In genomic region chr1:121215843-121216242, GRCm38 (mm10) we compare ENCODE assay signal across 9 mouse cellular contexts.
DNase-seq lines count a peak whose midpoint lies in the region; ATAC-seq and TF ChIP-seq lines count a peak whose summit lies in the region.
"Had no signal": no experiment of that assay in that cellular context is flagged by ENCODE, and none has a peak within 500 bp of the region (broad histone marks: within the 10 kb centered on the region; RNA-seq: fewer than 3 reads in every experiment).

No protein-coding gene starts in this region.

- H3K27ac ChIP-seq in hindbrain, embryonic 14.5 days = no peak overlapping the region
- H3K27ac ChIP-seq in hindbrain, embryonic 13.5 days = no peak overlapping the region
- H3K27ac ChIP-seq in spleen, adult 2 months (ENCODE audit: insufficient read depth, low read length) = no peak overlapping the region
- H3K27ac ChIP-seq: midbrain, embryonic 13.5 days had no signal

- no peaks in the 10 kb centered on the region for H3K9me3 ChIP-seq in hindbrain, embryonic 14.5 days (ENCODE audit: control insufficient read depth, low read length)
- H3K9me3 ChIP-seq in hindbrain, embryonic 13.5 days = no peaks in the 10 kb centered on the region
- H3K9me3 ChIP-seq: midbrain, embryonic 13.5 days had no signal

- no peak overlapping the region for H3K4me3 ChIP-seq in hindbrain, embryonic 14.5 days (replicated peaks; ENCODE audit: low read length)
- H3K4me3 ChIP-seq in hindbrain, embryonic 13.5 days = no peak overlapping the region
- H3K4me3 ChIP-seq in spleen, adult 2 months (ENCODE audit: extremely low read depth, insufficient read depth, insufficient read length) = no peak overlapping the region
- H3K4me3 ChIP-seq: midbrain, embryonic 13.5 days had no signal

- H3K27me3 ChIP-seq in hindbrain, embryonic 14.5 days (ENCODE audit: control insufficient read depth, insufficient read depth, low read length) = no peaks in the 10 kb centered on the region
- H3K27me3 ChIP-seq in hindbrain, embryonic 13.5 days = no peaks in the 10 kb centered on the region
- H3K27me3 ChIP-seq in spleen, adult 2 months (ENCODE audit: control insufficient read depth, insufficient read depth, low read length) = no peaks in the 10 kb centered on the region
- no peaks in the 10 kb centered on the region for H3K27me3 ChIP-seq in splenic B cell, adult 2 months (ENCODE audit: control insufficient read depth, insufficient read depth, low read length, poor library complexity, severe bottlenecking)
- H3K27me3 ChIP-seq: midbrain, embryonic 13.5 days had no signal

- H3K36me3 ChIP-seq in hindbrain, embryonic 14.5 days (replicated peaks; ENCODE audit: control insufficient read depth, insufficient read depth) = no peaks in the 10 kb centered on the region
- no peaks in the 10 kb centered on the region for H3K36me3 ChIP-seq in hindbrain, embryonic 13.5 days
- no peaks in the 10 kb centered on the region for H3K36me3 ChIP-seq in spleen, adult 2 months (ENCODE audit: control insufficient read depth, insufficient read depth, low read length)
- H3K36me3 ChIP-seq in splenic B cell, adult 2 months (ENCODE audit: control insufficient read depth, insufficient read depth, low read length, poor library complexity, severe bottlenecking) = no peaks in the 10 kb centered on the region
- H3K36me3 ChIP-seq: midbrain, embryonic 13.5 days had no signal

- H3K4me2 ChIP-seq in hindbrain, embryonic 14.5 days (replicated peaks) = no peak overlapping the region
- no peak overlapping the region for H3K4me2 ChIP-seq in hindbrain, embryonic 13.5 days
- H3K4me2 ChIP-seq: midbrain, embryonic 13.5 days had no signal

- ATAC-seq in hindbrain, embryonic 14.5 days (ENCODE audit: low FRiP score) = no peak
- ATAC-seq in hindbrain, embryonic 13.5 days (ENCODE audit: low FRiP score) = no peak
- ATAC-seq: midbrain, embryonic 13.5 days had no signal

- no peaks in the 10 kb centered on the region for H3K4me1 ChIP-seq in hindbrain, embryonic 14.5 days (replicated peaks; ENCODE audit: control insufficient read depth, insufficient read depth, low read length)
- no peaks in the 10 kb centered on the region for H3K4me1 ChIP-seq in hindbrain, embryonic 13.5 days (replicated peaks)
- H3K4me1 ChIP-seq in spleen, adult 2 months (ENCODE audit: control insufficient read depth, insufficient read depth, insufficient read length) = no peaks in the 10 kb centered on the region
- H3K4me1 ChIP-seq: midbrain, embryonic 13.5 days had no signal

- peak; percentile 44 for DNase-seq in hindbrain, embryonic 14.5 days (ENCODE audit: low spot score)
- no peak for DNase-seq in spleen, adult 2 months (ENCODE audit: low read depth in 1 of 2, low spot score in 2 of 2)
- DNase-seq in spleen, adult 18-20 months = no peak
- peak; percentile 6 to 48 for DNase-seq in cerebellum, postnatal 25 days
- peak; percentile 1 for DNase-seq in splenic B cell, adult 2 months (ENCODE audit: low read depth, low spot score)
- no peak for DNase-seq in spleen, postnatal 4 days (ENCODE audit: low spot score in 2 of 2)
- DNase-seq in urinary bladder, postnatal 36 days (ENCODE audit: low spot score in 2 of 2) = no peak

- peak; percentile 31; the same call in 1 of the 2 replicates for TF ChIP-seq CTCF in spleen, adult 2 months (IDR thresholded peaks at IDR 0.05; ENCODE audit: extremely low read depth, insufficient read depth, insufficient read length, insufficient replicate concordance)

- WGBS in hindbrain, embryonic 14.5 days = 22% methylated on average over 2 of the region's 2 CpGs
- 24% methylated on average over 2 of the region's 2 CpGs for WGBS in hindbrain, embryonic 13.5 days
- WGBS in spleen, adult 2 months = 12% methylated on average over 2 of the region's 2 CpGs

- TF ChIP-seq POLR2A in spleen, adult 2 months (IDR thresholded peaks at IDR 0.05; ENCODE audit: low read depth, low read length) = no peak

- H3K9ac ChIP-seq in hindbrain, embryonic 14.5 days = no peak overlapping the region
- H3K9ac ChIP-seq in hindbrain, embryonic 13.5 days = no peak overlapping the region
- H3K9ac ChIP-seq: midbrain, embryonic 13.5 days had no signal

Comparison
In these comparisons a context has a peak if more than half of its experiments do, and no peak if none do; other contexts are left out.
1. DNase-seq: peak in hindbrain, embryonic 14.5 days (single experiment), cerebellum, postnatal 25 days (2 of 2) and splenic B cell, adult 2 months (single experiment); none in spleen, adult 2 months (0 of 2), spleen, adult 18-20 months (0 of 2), spleen, postnatal 4 days (0 of 2) and urinary bladder, postnatal 36 days (0 of 2).